In the genomic region with DNA sequence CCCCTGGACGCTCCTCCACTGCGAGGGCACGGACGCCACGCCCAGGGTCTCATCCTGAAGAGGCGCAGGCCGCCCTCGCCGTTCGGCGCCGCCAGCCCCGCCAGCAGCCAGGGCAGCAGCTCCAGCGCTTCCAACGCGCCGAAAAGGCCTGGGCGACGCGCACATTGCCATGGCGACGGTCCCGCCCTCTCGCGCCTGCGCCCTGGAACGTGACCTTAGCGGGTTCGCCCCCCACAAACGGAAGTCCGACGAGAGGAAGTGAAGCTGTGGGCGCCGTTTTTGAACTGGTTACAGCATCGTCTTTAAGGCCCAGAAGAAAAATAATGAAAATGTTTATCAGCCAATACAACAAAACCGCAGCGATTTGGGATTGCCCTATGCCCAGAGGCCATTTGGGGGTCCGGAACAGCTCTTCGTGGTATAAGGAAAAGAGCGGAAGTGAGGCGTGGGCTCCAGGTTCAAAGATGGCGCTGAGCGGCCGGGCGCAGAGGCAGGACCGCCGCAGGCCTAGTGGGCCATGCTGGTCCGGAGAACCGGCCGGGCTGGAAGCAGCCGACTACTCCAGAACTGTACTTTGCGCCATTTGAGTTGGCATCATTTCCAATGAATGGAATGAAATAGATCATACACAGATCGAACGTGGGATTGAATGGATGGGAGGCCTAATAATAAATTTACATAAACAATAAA, we compare ENCODE assay signal across 8 mouse cellular contexts. TPM values are rescaled to one million over a fixed set of nuclear protein-coding genes. Genes with fewer than 3 reads are reported as not detected.
DNase-seq lines count a peak whose midpoint lies in the region; ATAC-seq and TF ChIP-seq lines count a peak whose summit lies in the region.

A gene (minus strand): TSS at position 183 of the 690 bp plus-strand sequence.

- no peaks in the 10 kb centered on the region; the same call in 1 of the 2 replicates for H3K4me1 ChIP-seq in bone marrow, adult 2 months (ENCODE audit: control insufficient read depth, insufficient read depth, low read length)
- H3K4me1 ChIP-seq in embryonic facial prominence, embryonic 15.5 days: peaks cover 4% of the 10 kb centered on the region; the same call in 1 of the 2 replicates
- H3K4me1 ChIP-seq in kidney, embryonic 15.5 days: peaks cover 15% of the 10 kb centered on the region

- ATAC-seq in embryonic facial prominence, embryonic 15.5 days (ENCODE audit: insufficient number of reproducible peaks, low FRiP score, low TSS enrichment, low read depth): peak; percentile 93
- peak; percentile 95 for ATAC-seq in kidney, embryonic 15.5 days (replicated peaks; ENCODE audit: low FRiP score)
- ATAC-seq in monocyte, adult 5-6 weeks (replicated peaks; ENCODE audit: insufficient number of reproducible peaks, low FRiP score, low TSS enrichment, poor library complexity, severe bottlenecking): peak; percentile 92

- peaks cover 2% of the 10 kb centered on the region; the same call in 1 of the 2 replicates for H3K27me3 ChIP-seq in embryonic facial prominence, embryonic 15.5 days
- no peaks in the 10 kb centered on the region for H3K27me3 ChIP-seq in kidney, embryonic 15.5 days

- peak; percentile 3; the same call in 1 of the 2 replicates for TF ChIP-seq CTCF in bone marrow, adult 2 months (IDR thresholded peaks at IDR 0.05; ENCODE audit: control insufficient read depth, insufficient read depth, low read length)

- H3K9me3 ChIP-seq in embryonic facial prominence, embryonic 15.5 days (replicated peaks): no peaks in the 10 kb centered on the region
- H3K9me3 ChIP-seq in kidney, embryonic 15.5 days (replicated peaks): no peaks in the 10 kb centered on the region

- peak within 1 kb of the TSS; percentile 64 for H3K27ac ChIP-seq in bone marrow, adult 2 months (ENCODE audit: control insufficient read depth, insufficient read depth, low read depth, low read length, poor library complexity)
- H3K27ac ChIP-seq in embryonic facial prominence, embryonic 15.5 days (replicated peaks): peak within 1 kb of the TSS; percentile 96
- H3K27ac ChIP-seq in kidney, embryonic 15.5 days: peak within 1 kb of the TSS; percentile 97

- WGBS in bone marrow, adult 2 months: under 1% methylated on average over 54 of the region's 54 CpGs
- WGBS in embryonic facial prominence, embryonic 15.5 days: 1% methylated on average over 54 of the region's 54 CpGs
- WGBS in kidney, embryonic 15.5 days: 1% methylated on average over 54 of the region's 54 CpGs

- peak; percentile 65; the same call in 1 of the 2 replicates for TF ChIP-seq POLR2A in bone marrow, adult 2 months (IDR thresholded peaks at IDR 0.05; ENCODE audit: borderline replicate concordance, control insufficient read depth, low read depth, low read length)

- peak within 1 kb of the TSS; percentile 58 for H3K4me2 ChIP-seq in embryonic facial prominence, embryonic 15.5 days (replicated peaks)
- peak within 1 kb of the TSS; percentile 67 for H3K4me2 ChIP-seq in kidney, embryonic 15.5 days

- H3K36me3 ChIP-seq in embryonic facial prominence, embryonic 15.5 days: peaks cover 7% of the 10 kb centered on the region; the same call in 1 of the 2 replicates
- peaks cover 20% of the 10 kb centered on the region; the same call in 1 of the 2 replicates for H3K36me3 ChIP-seq in kidney, embryonic 15.5 days

- peak within 1 kb of the TSS; percentile 72 for H3K9ac ChIP-seq in embryonic facial prominence, embryonic 15.5 days
- H3K9ac ChIP-seq in kidney, embryonic 15.5 days: peak within 1 kb of the TSS; percentile 62

- peak within 1 kb of the TSS; percentile 68 for H3K4me3 ChIP-seq in bone marrow, adult 2 months (replicated peaks; ENCODE audit: control insufficient read depth, low read depth, low read length)
- peak within 1 kb of the TSS; percentile 79 for H3K4me3 ChIP-seq in embryonic facial prominence, embryonic 15.5 days (replicated peaks)
- H3K4me3 ChIP-seq in kidney, embryonic 15.5 days (replicated peaks): peak within 1 kb of the TSS; percentile 66

- DNase-seq in 416B (ENCODE audit: low read depth) (peak; percentile 98), liver (peak; percentile 98)
- peak; percentile 93 to 98 for DNase-seq in heart, adult 9 months (ENCODE audit: low spot score in 2 of 2)
- DNase-seq in spleen, postnatal 4 days (ENCODE audit: low spot score in 2 of 2): peak; percentile 98 to 99

RNA-seq across cellular contexts. Expression of the gene that starts here (rescaled TPM):
- polyA plus RNA-seq in bone marrow, adult 2 months (2011; ENCODE audit: insufficient read depth, insufficient read length, low replicate concordance, missing spikeins): 3.6 and 5.7 TPM in 2 replicates
- polyA plus RNA-seq in embryonic facial prominence, embryonic 15.5 days (2015; fragmentation: Nextera tagmentation; extraction: Ambion mirVana): 45.5 and 46.9 TPM in 2 replicates
- polyA plus RNA-seq in kidney, embryonic 15.5 days (2015; fragmentation: Nextera tagmentation; extraction: Ambion mirVana): 34.8 and 40.7 TPM in 2 replicates
- not detected in 3 replicates for total RNA-seq in monocyte, adult 5-6 weeks (2017)

Comparison
In these comparisons a context has a peak if more than half of its experiments do, and no peak if none do; other contexts are left out.
1. Peak in every context shown above with its lines: DNase-seq, ATAC-seq, H3K4me3 ChIP-seq and H3K27ac ChIP-seq.
2. Peak in ATAC-seq in monocyte, adult 5-6 weeks; RNA of the gene not detected or under 1 TPM.